Mouse (Mus musculus): Measurements from ENCODE around the gene Ppp1r36. TPM values are rescaled to one million over a fixed set of nuclear protein-coding genes. Genes with fewer than 3 reads are reported as not detected.

Ppp1r36 gene
- polyA plus RNA-seq, 2 experiments = 3.1 to 4.2 TPM

DNA sequence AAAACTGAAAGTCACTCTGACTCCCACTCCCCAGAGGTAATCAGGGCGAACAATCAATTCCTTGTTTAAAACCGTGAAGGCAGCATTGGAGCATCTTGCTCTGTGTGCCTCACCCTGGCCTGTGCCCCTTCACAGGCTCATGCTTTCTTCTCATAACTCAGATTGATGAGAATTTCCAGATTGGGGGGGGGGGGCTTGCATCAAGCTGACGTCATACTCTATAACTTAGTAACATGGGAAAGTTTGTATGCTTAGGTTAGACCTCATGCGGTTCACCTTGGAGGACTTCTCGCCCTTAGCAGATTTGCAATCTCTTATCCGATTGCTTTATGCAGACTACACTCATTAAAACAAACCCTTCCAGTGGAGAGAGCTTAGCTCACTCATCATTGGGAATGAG, 43.3 kb upstream of the Ppp1r36 start:
- H3K4me1 ChIP-seq (ENCODE audit: control insufficient read depth, insufficient read depth, low read length) = peaks cover 23% of the 10 kb centered on the region
- WGBS = 68% methylated on average over 6 of the region's 6 CpGs
- no peaks in the 10 kb centered on the region for H3K36me3 ChIP-seq (ENCODE audit: control insufficient read depth, insufficient read depth, low read length)
- no peak overlapping the region for H3K27ac ChIP-seq (replicated peaks; ENCODE audit: low read depth, low read length)
- no peak overlapping the region for H3K4me2 ChIP-seq (replicated peaks; ENCODE audit: low read depth, low read length, severe bottlenecking)
- ATAC-seq (ENCODE audit: low FRiP score, low read depth) (no peak), DNase-seq (ENCODE audit: low spot score) (no peak)
- no peak for TF ChIP-seq POLR2A (IDR thresholded peaks at IDR 0.05; ENCODE audit: borderline replicate concordance, extremely low read depth, insufficient read depth, insufficient read length)
- H3K27me3 ChIP-seq (ENCODE audit: control insufficient read depth, insufficient read depth, low read length) = no peaks in the 10 kb centered on the region
- H3K9ac ChIP-seq (ENCODE audit: low read depth, low read length, severe bottlenecking) = no peak overlapping the region
- no peak overlapping the region for H3K4me3 ChIP-seq (replicated peaks; ENCODE audit: low read length)
- H3K9me3 ChIP-seq (ENCODE audit: control insufficient read depth, low read length) = no peaks in the 10 kb centered on the region

DNA sequence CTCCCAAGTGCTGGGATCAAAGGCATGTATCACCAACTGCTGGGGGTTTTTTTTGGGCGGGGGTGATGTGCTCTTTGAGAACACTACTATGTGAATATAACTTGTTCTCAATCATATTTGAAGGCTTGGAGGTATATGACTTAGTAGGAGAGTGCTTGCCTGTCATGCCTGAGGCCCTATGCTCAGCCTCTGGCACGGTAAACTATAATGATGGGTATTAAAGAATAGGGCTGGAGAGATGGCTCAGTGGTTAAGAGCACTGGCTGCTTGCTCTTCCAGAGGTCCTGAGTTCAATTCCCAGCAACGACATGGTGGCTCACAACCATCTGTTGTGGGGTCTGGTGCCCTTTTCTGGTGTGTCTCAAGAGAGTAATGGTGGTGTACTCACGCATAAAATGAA, 42.4 kb upstream of the Ppp1r36 start:
- Histone ChIP-seq H3K9ac (ENCODE audit: low read depth, low read length, severe bottlenecking) (no peak overlapping the region), H3K9me3 (ENCODE audit: control insufficient read depth, low read length) (no peaks in the 10 kb centered on the region), H3K4me3 (replicated peaks; ENCODE audit: low read length) (no peak overlapping the region), H3K27ac (replicated peaks; ENCODE audit: low read depth, low read length) (no peak overlapping the region), H3K36me3 (ENCODE audit: control insufficient read depth, insufficient read depth, low read length) (no peaks in the 10 kb centered on the region), H3K27me3 (ENCODE audit: control insufficient read depth, insufficient read depth, low read length) (no peaks in the 10 kb centered on the region), H3K4me2 (replicated peaks; ENCODE audit: low read depth, low read length, severe bottlenecking) (no peak overlapping the region), H3K4me1 (ENCODE audit: control insufficient read depth, insufficient read depth, low read length) (peaks cover 23% of the 10 kb centered on the region)
- ATAC-seq (ENCODE audit: low FRiP score, low read depth) (no peak), DNase-seq (ENCODE audit: low spot score) (no peak)
- no peak for TF ChIP-seq POLR2A (IDR thresholded peaks at IDR 0.05; ENCODE audit: borderline replicate concordance, extremely low read depth, insufficient read depth, insufficient read length)
- 69% methylated on average over 4 of the region's 4 CpGs for WGBS

DNA sequence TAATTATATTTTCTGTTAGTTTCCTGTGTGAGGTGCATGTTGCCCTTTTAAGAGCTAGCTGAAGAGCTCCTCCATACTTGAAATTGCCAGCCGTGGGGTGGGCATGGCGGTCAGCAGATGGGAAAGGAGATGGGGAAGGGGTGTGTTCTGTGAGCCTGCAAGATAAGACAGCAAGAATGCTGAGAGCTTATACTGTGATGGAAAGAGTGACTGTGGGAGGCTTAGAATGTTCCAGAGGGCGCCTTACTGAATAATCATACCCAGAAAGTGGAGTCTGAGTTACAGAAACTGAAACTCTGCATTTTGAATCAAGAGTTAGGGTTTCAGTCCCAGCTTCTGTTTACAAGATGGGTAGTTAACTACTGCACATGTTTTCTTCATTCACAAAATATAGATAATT, 41.8 kb upstream of the Ppp1r36 start:
- no peak overlapping the region for H3K9ac ChIP-seq (ENCODE audit: low read depth, low read length, severe bottlenecking)
- H3K4me3 ChIP-seq (replicated peaks; ENCODE audit: low read length) = no peak overlapping the region
- no peaks in the 10 kb centered on the region for H3K9me3 ChIP-seq (ENCODE audit: control insufficient read depth, low read length)
- H3K36me3 ChIP-seq (ENCODE audit: control insufficient read depth, insufficient read depth, low read length) = no peaks in the 10 kb centered on the region
- no peaks in the 10 kb centered on the region for H3K27me3 ChIP-seq (ENCODE audit: control insufficient read depth, insufficient read depth, low read length)
- H3K27ac ChIP-seq (replicated peaks; ENCODE audit: low read depth, low read length) = no peak overlapping the region
- ATAC-seq (ENCODE audit: low FRiP score, low read depth) (no peak), DNase-seq (ENCODE audit: low spot score) (no peak)
- TF ChIP-seq POLR2A (IDR thresholded peaks at IDR 0.05; ENCODE audit: borderline replicate concordance, extremely low read depth, insufficient read depth, insufficient read length) = no peak
- H3K4me2 ChIP-seq (replicated peaks; ENCODE audit: low read depth, low read length, severe bottlenecking) = no peak overlapping the region
- WGBS = 79% methylated on average over 3 of the region's 3 CpGs
- H3K4me1 ChIP-seq (ENCODE audit: control insufficient read depth, insufficient read depth, low read length) = peaks cover 23% of the 10 kb centered on the region

DNA sequence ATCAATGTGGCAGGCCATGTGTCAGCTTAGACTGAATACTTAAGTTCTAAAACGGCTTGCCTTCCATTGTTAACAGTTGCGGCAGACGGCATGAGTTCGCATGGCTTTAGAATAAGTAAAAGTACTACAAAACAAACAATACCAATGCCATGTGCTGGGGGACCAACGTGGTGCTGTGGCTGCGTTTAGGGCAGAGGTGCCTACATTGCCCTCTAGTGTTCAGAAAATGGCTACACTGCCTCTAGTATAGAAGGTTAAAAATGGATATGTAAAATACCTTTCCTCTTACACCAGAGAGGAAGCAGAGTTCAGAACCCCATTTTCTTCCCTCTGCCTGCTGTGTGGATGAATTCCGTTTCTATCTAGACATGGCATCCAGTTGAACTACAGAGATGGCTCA, 40.7 kb upstream of the Ppp1r36 start:
- Histone ChIP-seq H3K36me3 (ENCODE audit: control insufficient read depth, insufficient read depth, low read length) (no peaks in the 10 kb centered on the region), H3K9me3 (ENCODE audit: control insufficient read depth, low read length) (no peaks in the 10 kb centered on the region), H3K4me1 (ENCODE audit: control insufficient read depth, insufficient read depth, low read length) (peaks cover 22% of the 10 kb centered on the region), H3K4me2 (replicated peaks; ENCODE audit: low read depth, low read length, severe bottlenecking) (no peak overlapping the region), H3K4me3 (replicated peaks; ENCODE audit: low read length) (no peak overlapping the region), H3K27me3 (ENCODE audit: control insufficient read depth, insufficient read depth, low read length) (no peaks in the 10 kb centered on the region), H3K27ac (replicated peaks; ENCODE audit: low read depth, low read length) (no peak overlapping the region), H3K9ac (ENCODE audit: low read depth, low read length, severe bottlenecking) (no peak overlapping the region)
- WGBS = 60% methylated on average over 7 of the region's 7 CpGs
- DNase-seq (ENCODE audit: low spot score) = no peak
- no peak for ATAC-seq (ENCODE audit: low FRiP score, low read depth)
- TF ChIP-seq POLR2A (IDR thresholded peaks at IDR 0.05; ENCODE audit: borderline replicate concordance, extremely low read depth, insufficient read depth, insufficient read length) = no peak

DNA sequence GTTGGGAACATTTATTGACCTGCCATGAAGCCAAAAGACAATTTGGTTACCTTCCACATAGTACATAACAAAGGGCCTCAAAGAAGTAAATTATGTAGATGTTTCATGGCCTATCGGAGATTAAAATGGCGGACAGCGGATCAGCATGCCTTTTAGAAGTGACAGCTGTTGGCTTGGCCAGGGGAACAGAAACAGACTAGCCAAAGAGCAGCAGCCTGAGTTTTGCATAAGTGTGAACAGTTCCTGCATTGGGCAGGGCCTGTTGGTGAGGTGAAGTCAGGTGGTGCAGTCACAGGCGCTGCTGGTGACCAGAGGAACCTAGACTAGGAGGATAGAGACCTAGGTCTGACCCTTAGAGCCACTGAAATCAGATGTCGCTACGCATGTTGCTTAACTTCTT, 40.3 kb upstream of the Ppp1r36 start:
- H3K4me3 ChIP-seq (replicated peaks; ENCODE audit: low read length) = no peak overlapping the region
- H3K4me2 ChIP-seq (replicated peaks; ENCODE audit: low read depth, low read length, severe bottlenecking) = no peak overlapping the region
- H3K9ac ChIP-seq (ENCODE audit: low read depth, low read length, severe bottlenecking) = no peak overlapping the region
- no peaks in the 10 kb centered on the region for H3K9me3 ChIP-seq (ENCODE audit: control insufficient read depth, low read length)
- no peaks in the 10 kb centered on the region for H3K27me3 ChIP-seq (ENCODE audit: control insufficient read depth, insufficient read depth, low read length)
- TF ChIP-seq POLR2A (IDR thresholded peaks at IDR 0.05; ENCODE audit: borderline replicate concordance, extremely low read depth, insufficient read depth, insufficient read length) = no peak
- ATAC-seq (ENCODE audit: low FRiP score, low read depth) (no peak), DNase-seq (ENCODE audit: low spot score) (no peak)
- WGBS = 94% methylated on average over 6 of the region's 6 CpGs
- no peak overlapping the region for H3K27ac ChIP-seq (replicated peaks; ENCODE audit: low read depth, low read length)
- peaks cover 19% of the 10 kb centered on the region for H3K4me1 ChIP-seq (ENCODE audit: control insufficient read depth, insufficient read depth, low read length)
- H3K36me3 ChIP-seq (ENCODE audit: control insufficient read depth, insufficient read depth, low read length) = no peaks in the 10 kb centered on the region

DNA sequence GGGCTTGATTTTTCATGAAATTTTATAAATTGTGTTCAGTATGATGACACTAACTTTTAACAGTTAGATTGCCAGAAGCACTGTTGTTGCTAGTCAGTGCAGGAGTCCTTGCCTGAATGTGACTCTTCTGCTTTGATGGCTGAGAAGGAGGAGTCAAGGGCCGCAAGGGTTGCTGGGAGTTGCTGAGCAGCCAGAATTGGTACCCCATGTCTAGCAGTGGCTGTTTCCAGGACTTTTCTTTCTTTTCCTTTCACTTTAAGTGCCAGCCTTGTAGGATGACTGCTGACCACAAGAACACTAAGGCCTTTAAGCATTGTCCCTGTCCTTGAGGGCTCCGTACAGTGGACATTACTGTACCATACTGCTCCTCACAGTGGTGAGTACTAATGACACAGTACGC, 39.6 kb upstream of the Ppp1r36 start:
- Histone ChIP-seq H3K9ac (ENCODE audit: low read depth, low read length, severe bottlenecking) (no peak overlapping the region), H3K4me3 (replicated peaks; ENCODE audit: low read length) (no peak overlapping the region), H3K4me2 (replicated peaks; ENCODE audit: low read depth, low read length, severe bottlenecking) (no peak overlapping the region), H3K9me3 (ENCODE audit: control insufficient read depth, low read length) (no peaks in the 10 kb centered on the region), H3K27ac (replicated peaks; ENCODE audit: low read depth, low read length) (no peak overlapping the region), H3K27me3 (ENCODE audit: control insufficient read depth, insufficient read depth, low read length) (no peaks in the 10 kb centered on the region), H3K4me1 (ENCODE audit: control insufficient read depth, insufficient read depth, low read length) (peaks cover 13% of the 10 kb centered on the region; the same call in 1 of the 2 replicates), H3K36me3 (ENCODE audit: control insufficient read depth, insufficient read depth, low read length) (no peaks in the 10 kb centered on the region)
- WGBS = 83% methylated on average over 3 of the region's 3 CpGs
- no peak for TF ChIP-seq POLR2A (IDR thresholded peaks at IDR 0.05; ENCODE audit: borderline replicate concordance, extremely low read depth, insufficient read depth, insufficient read length)
- ATAC-seq (ENCODE audit: low FRiP score, low read depth) (no peak), DNase-seq (ENCODE audit: low spot score) (no peak)

All from limb, embryonic 14.5 days (tissue).